Mouse (Mus musculus) MEL (cell line): ENCODE results near the gene Fam241a. TPM values are rescaled to one million over a fixed set of nuclear protein-coding genes. Genes with fewer than 3 reads are reported as not detected.

Source experiments
- DNase-seq: peaks from one replicate; pipeline ENCODE4 v3.0.0; 2011; ENCODE audit warnings: low read depth, low spot score
- H3K27ac ChIP-seq: 2 replicates; pipeline ENCODE4 v1.5.1; 2012; ENCODE audit warnings: low read depth, mild to moderate bottlenecking, control low read depth, low read length, moderate library complexity; ENCODE audit not compliant: control insufficient read depth
- H3K27me3 ChIP-seq, 2 experiments: fragments of 150-350 bp in 1 of 2; sonication (generic) in 1 of 2; 2 replicates each; pipeline ENCODE4 v1.6.1; 2012; ENCODE audit warnings: low read length in 2 of 2, mild to moderate bottlenecking in 2 of 2, improper control_type of control experiment in 1 of 2, moderate library complexity in 1 of 2; ENCODE audit not compliant: insufficient read depth in 2 of 2, control insufficient read depth in 1 of 2
- H3K36me3 ChIP-seq, 2 experiments: 2 replicates each; pipeline ENCODE4 v1.6.1; 2012 to 2014; ENCODE audit warnings: low read length in 2 of 2, improper control_type of control experiment in 1 of 2, inconsistent platforms in 1 of 2, mild to moderate bottlenecking in 1 of 2; ENCODE audit not compliant: insufficient read depth in 2 of 2, control insufficient read depth in 1 of 2
- H3K4me1 ChIP-seq, 2 experiments: fragments of 150-350 bp in 1 of 2; sonication (generic) in 1 of 2; 2 replicates each; pipeline ENCODE4 v1.6.1; 2012; ENCODE audit warnings: low read length in 2 of 2, improper control_type of control experiment in 1 of 2, mild to moderate bottlenecking in 1 of 2; ENCODE audit not compliant: insufficient read depth in 2 of 2, control insufficient read depth in 1 of 2
- H3K4me3 ChIP-seq, 2 experiments: fragments of 150-350 bp in 1 of 2; sonication (generic) in 1 of 2; 2 replicates each; pipeline ENCODE4 v1.5.1; 2012; ENCODE audit warnings: low read depth in 2 of 2, low read length in 2 of 2, mild to moderate bottlenecking in 2 of 2, moderate library complexity in 2 of 2, control low read depth in 1 of 2, improper control_type of control experiment in 1 of 2; ENCODE audit not compliant: control insufficient read depth in 1 of 2, insufficient read depth in 1 of 2
- H3K79me2 ChIP-seq: 2 replicates; pipeline ENCODE4 v1.6.1; 2012; ENCODE audit warnings: mild to moderate bottlenecking, low read length, moderate library complexity; ENCODE audit not compliant: control insufficient read depth, poor library complexity, insufficient read depth
- H3K9ac ChIP-seq: 2 replicates; pipeline ENCODE4 v1.6.1; 2012; ENCODE audit warnings: low read depth, mild to moderate bottlenecking, control low read depth, low read length, moderate library complexity; ENCODE audit not compliant: control insufficient read depth, poor library complexity, severe bottlenecking
- H3K9me3 ChIP-seq: fragments of 150-350 bp; sonication (generic); replicated peaks from 2 replicates; pipeline ENCODE4 v1.6.1; 2012; ENCODE audit warnings: mild to moderate bottlenecking, low read length, improper control_type of control experiment, moderate library complexity; ENCODE audit not compliant: insufficient read depth
- CHD1 ChIP-seq: IDR thresholded peaks from 2 replicates; pipeline ENCODE4 v1.6.1; 2012; ENCODE audit warnings: low read depth, mild to moderate bottlenecking, inconsistent platforms, low read length, improper control_type of control experiment
- CHD2 ChIP-seq: IDR thresholded peaks from 2 replicates; pipeline ENCODE4 v1.6.1; 2011; ENCODE audit warnings: low read length, improper control_type of control experiment
- CTCF ChIP-seq, 3 experiments: IDR thresholded peaks in 2 of 3; conservative IDR thresholded peaks in 1 of 3; 2 replicates each; pipeline ENCODE4 v1.5.1; 2011 to 2012; ENCODE audit warnings: low read length in 3 of 3, low read depth in 2 of 3, mild to moderate bottlenecking in 2 of 3, improper control_type of control experiment in 1 of 3, inconsistent platforms in 1 of 3, mixed read lengths in 1 of 3, moderate library complexity in 1 of 3; ENCODE audit not compliant: control insufficient read depth in 1 of 3, insufficient read depth in 1 of 3, poor library complexity in 1 of 3, severe bottlenecking in 1 of 3
- E2F4 ChIP-seq: IDR thresholded peaks from 2 replicates; pipeline ENCODE4 v1.6.1; 2011; ENCODE audit warnings: low read depth, low read length, improper control_type of control experiment, borderline replicate concordance
- ELF1 ChIP-seq: IDR thresholded peaks from 2 replicates; pipeline ENCODE4 v1.6.1; 2014; ENCODE audit warnings: low read depth, mild to moderate bottlenecking, inconsistent platforms, low read length, improper control_type of control experiment, moderate library complexity
- MEF2A ChIP-seq: IDR thresholded peaks from 2 replicates; pipeline ENCODE4 v1.6.1; 2014; ENCODE audit warnings: low read depth, mild to moderate bottlenecking, inconsistent platforms, low read length, improper control_type of control experiment; ENCODE audit not compliant: poor library complexity, insufficient replicate concordance, severe bottlenecking; ENCODE audit errors: extremely low read depth
- MXI1 ChIP-seq: IDR thresholded peaks from 2 replicates; pipeline ENCODE4 v1.6.1; 2011; ENCODE audit warnings: mild to moderate bottlenecking, low read depth, low read length, improper control_type of control experiment
- POLR2AphosphoS5 ChIP-seq: IDR thresholded peaks from 2 replicates; pipeline ENCODE4 v1.6.1; 2012; ENCODE audit warnings: low read depth, borderline replicate concordance, mild to moderate bottlenecking, inconsistent platforms, low read length, moderate library complexity, mixed read lengths
- TBP ChIP-seq: IDR thresholded peaks from 2 replicates; pipeline ENCODE4 v1.8.0; 2011; ENCODE audit warnings: low read depth, low read length, improper control_type of control experiment
- TCF12 ChIP-seq: IDR thresholded peaks from 2 replicates; pipeline ENCODE4 v1.6.1; 2014; ENCODE audit warnings: low read depth, mild to moderate bottlenecking, inconsistent platforms, low read length, improper control_type of control experiment, moderate library complexity
- USF1 ChIP-seq: IDR thresholded peaks from 2 replicates; pipeline ENCODE4 v1.6.1; 2014; ENCODE audit warnings: low read depth, mild to moderate bottlenecking, inconsistent platforms, low read length, improper control_type of control experiment, moderate library complexity
- polyA plus RNA-seq, 2 experiments: library from polyadenylated mRNA; stranded (reverse) in 1 of 2; unstranded in 1 of 2; fragments of >175 nt in 1 of 2; fragments of >200 nt in 1 of 2; gene quantifications; 2 replicates each; pipeline versions ENCODE4 v1.2.1 to v1.2.4; 2012; ENCODE audit warnings: low replicate concordance in 2 of 2, low read depth in 1 of 2; ENCODE audit not compliant: insufficient read length in 2 of 2, insufficient read depth in 1 of 2, missing spikeins in 1 of 2
- total RNA-seq: library from RNA; depleted of rRNA; stranded (reverse); fragments of 300-350 nt; gene quantifications from 2 replicates; pipeline ENCODE4 v1.2.3, GENCODE M21; 2012

Fam241a gene
- total and polyA plus RNA-seq, 3 experiments = 30.2 to 32.0 TPM; not detected in 1

GRCm38 (mm10) chr3:127834040-127834439 lies 62.1 kb downstream of the Fam241a start:
- peaks cover 9 to 11% of the 10 kb centered on the region in 2 experiments for H3K4me1 ChIP-seq
- no peak overlapping the region for H3K4me3 ChIP-seq
- no peaks in the 10 kb centered on the region for H3K9me3 ChIP-seq
- H3K36me3 ChIP-seq = peaks cover 9 to 26% of the 10 kb centered on the region in 2 experiments
- TF ChIP-seq ELF1 (no peak), CHD2 (no peak)
- no peaks in the 10 kb centered on the region for H3K27me3 ChIP-seq
- H3K27ac ChIP-seq = no peak overlapping the region
- no peak for DNase-seq
- H3K9ac ChIP-seq = no peak overlapping the region
- H3K79me2 ChIP-seq = peaks cover 39% of the 10 kb centered on the region

GRCm38 (mm10) chr3:127831079-127831478 lies 65.0 kb downstream of the Fam241a start:
- Histone ChIP-seq H3K27ac (no peak overlapping the region), H3K79me2 (peaks cover 33% of the 10 kb centered on the region), H3K9ac (no peak overlapping the region), H3K36me3 (peaks cover 9 to 13% of the 10 kb centered on the region in 2 experiments), H3K4me3 (no peak overlapping the region), H3K4me1 (peaks cover 5 to 7% of the 10 kb centered on the region in 2 experiments), H3K27me3 (no peaks in the 10 kb centered on the region), H3K9me3 (no peaks in the 10 kb centered on the region)
- no peak for DNase-seq
- TF ChIP-seq TBP (no peak), CTCF (IDR thresholded peaks at IDR 0.05 in 2 of 3, conservative IDR thresholded peaks at IDR 0.05 in 1 of 3; ENCODE audit: control insufficient read depth in 1 of 3, insufficient read depth in 1 of 3, low read depth in 2 of 3, low read length in 3 of 3, poor library complexity in 1 of 3, severe bottlenecking in 1 of 3) (0 out of 6 replicates have a peak, but pooled peaks of 1 of the 3 experiments have one; percentile 6)

- Histone ChIP-seq H3K27me3 (no peaks in the 10 kb centered on the region), H3K4me3 (no peak overlapping the region), H3K9ac (no peak overlapping the region), H3K79me2 (peaks cover 25% of the 10 kb centered on the region), H3K27ac (no peak overlapping the region), H3K9me3 (no peaks in the 10 kb centered on the region), H3K36me3 (peaks cover 6 to 9% of the 10 kb centered on the region in 2 experiments; a peak in 3 of 4 replicates), H3K4me1 (peaks cover 0 to 1% of the 10 kb centered on the region in 2 experiments; a peak in 2 of 4 replicates)
- TF ChIP-seq CHD1 (no peak), POLR2AphosphoS5 (no peak), USF1 (no peak), TCF12 (no peak), MXI1 (no peak), MEF2A (no peak), E2F4 (no peak)
- DNase-seq = no peak
Measured at GRCm38 (mm10) chr3:127830183-127830582, 65.9 kb downstream of the Fam241a start.
